Mouse (Mus musculus) testis, adult 2 months (tissue): Measurements from ENCODE around the gene Cbfa2t3.

ENCODE experiments used
- CTCF ChIP-seq: fragments of 200-500 bp; IDR thresholded peaks from 2 replicates; pipeline ENCODE4 v1.5.1; 2012; ENCODE audit warnings: low read depth, mild to moderate bottlenecking, inconsistent platforms, low read length, moderate library complexity; ENCODE audit not compliant: control insufficient read depth, insufficient read depth, insufficient replicate concordance
- POLR2A ChIP-seq: fragments of 200-500 bp; IDR thresholded peaks from 2 replicates; pipeline ENCODE4 v1.6.1; 2012; ENCODE audit warnings: low read depth, mild to moderate bottlenecking, inconsistent platforms, low read length, moderate library complexity; ENCODE audit not compliant: control insufficient read depth

- no peak for TF ChIP-seq CTCF
- TF ChIP-seq POLR2A = no peak
These were observed 54.5 kb downstream of the Cbfa2t3 start for GRCm38 (mm10) chr8:122644175-122644954.
